Mouse (Mus musculus) monocyte, adult 59 days (primary cell): ENCODE data around the gene Mcm6. TPM values are rescaled to one million over a fixed set of nuclear protein-coding genes. Genes with fewer than 3 reads are reported as not detected.

Source experiments
- total RNA-seq, 2 experiments: library from RNA; stranded (reverse); gene quantifications; one replicate each; pipeline ENCODE4 v1.2.4; 2023

The Mcm6 gene
- total RNA-seq, result 10 to 100 TPM; 11.8 to 15.7 TPM

GRCm38 (mm10) chr1:128359554-128360376 is at the start of gene Mcm6:
TSS of gene Mcm6 (minus strand) at chr1:128359664.

GRCm38 (mm10) chr1:128328218-128328617 is 31.2 kb downstream of the Mcm6 start, which contains the start of gene Lct:
TSS of gene Lct (minus strand) at chr1:128328318.

Other genes starting within 250 kb of the Mcm6 start
- gene Ubxn4, start 115.7 kb downstream of the Mcm6 start, total RNA-seq, result 10 to 100 TPM; 66.6 to 73.3 TPM
- gene Lct, start 31.3 kb downstream of the Mcm6 start, total RNA-seq, result not detected
- 10 to 100 TPM; 39.5 to 41.7 TPM for gene Dars, start 57.7 kb upstream of the Mcm6 start, total RNA-seq
- gene Cxcr4, start 232.6 kb upstream of the Mcm6 start, total RNA-seq, result 100 to 1,000 TPM; 638 to 684 TPM